Mouse (Mus musculus): ENCODE data around the gene Adam1b. TPM values are rescaled to one million over a fixed set of nuclear protein-coding genes. Genes with fewer than 3 reads are reported as not detected.

Adam1b gene
- 0.05 and 0.11 TPM in 2 replicates for polyA plus RNA-seq (2015; fragmentation: Nextera tagmentation; extraction: Ambion mirVana)

GRCm38 (mm10) chr5:121503231-121503630 lies at the start of gene Adam1b:
Adam1b (minus strand) TSS chr5:121503435.
- WGBS: 69% methylated on average over 3 of the region's 3 CpGs
- no peak within 1 kb of the TSS for H3K27ac ChIP-seq
- ATAC-seq (replicated peaks; ENCODE audit: insufficient number of reproducible peaks, insufficient read depth, low FRiP score, low read depth): no peak
- no peaks in the 10 kb centered on the region for H3K4me1 ChIP-seq (replicated peaks)
- H3K36me3 ChIP-seq: no peaks in the 10 kb centered on the region
- H3K9me3 ChIP-seq (replicated peaks): no peaks in the 10 kb centered on the region
- H3K4me2 ChIP-seq: no peak within 1 kb of the TSS
- H3K27me3 ChIP-seq: no peaks in the 10 kb centered on the region
- H3K4me3 ChIP-seq: no peak within 1 kb of the TSS
- no peak within 1 kb of the TSS for H3K9ac ChIP-seq

- H3K27ac ChIP-seq: no peak overlapping the region
- no peaks in the 10 kb centered on the region for H3K36me3 ChIP-seq
- WGBS: 78% methylated on average over 7 of the region's 7 CpGs
- H3K9me3 ChIP-seq (replicated peaks): no peaks in the 10 kb centered on the region
- no peak overlapping the region for H3K9ac ChIP-seq
- H3K4me3 ChIP-seq: no peak overlapping the region
- H3K4me1 ChIP-seq (replicated peaks): peaks cover 14% of the 10 kb centered on the region
- no peaks in the 10 kb centered on the region for H3K27me3 ChIP-seq
- H3K4me2 ChIP-seq: no peak overlapping the region
- no peak for ATAC-seq (replicated peaks; ENCODE audit: insufficient number of reproducible peaks, insufficient read depth, low FRiP score, low read depth)
Measured at GRCm38 (mm10) chr5:121549196-121549595, 46.0 kb upstream of the Adam1b start.

GRCm38 (mm10) chr5:121547084-121547483 lies 43.8 kb upstream of the Adam1b start:
- 96% methylated on average over 3 of the region's 3 CpGs for WGBS
- H3K4me3 ChIP-seq: no peak overlapping the region
- no peak overlapping the region for H3K9ac ChIP-seq
- no peak overlapping the region for H3K4me2 ChIP-seq
- no peak overlapping the region for H3K27ac ChIP-seq
- no peaks in the 10 kb centered on the region for H3K36me3 ChIP-seq
- peaks cover 22% of the 10 kb centered on the region for H3K4me1 ChIP-seq (replicated peaks)
- H3K9me3 ChIP-seq (replicated peaks): no peaks in the 10 kb centered on the region
- ATAC-seq (replicated peaks; ENCODE audit: insufficient number of reproducible peaks, insufficient read depth, low FRiP score, low read depth): no peak
- no peaks in the 10 kb centered on the region for H3K27me3 ChIP-seq

- no peaks in the 10 kb centered on the region for H3K9me3 ChIP-seq (replicated peaks)
- H3K27me3 ChIP-seq: no peaks in the 10 kb centered on the region
- peaks cover 22% of the 10 kb centered on the region for H3K4me1 ChIP-seq (replicated peaks)
- H3K9ac ChIP-seq: peak overlapping the region; percentile 97
- H3K36me3 ChIP-seq: no peaks in the 10 kb centered on the region
- 30% methylated on average over 6 of the region's 6 CpGs for WGBS
- H3K4me2 ChIP-seq: peak overlapping the region; percentile 88
- H3K4me3 ChIP-seq: peak overlapping the region; percentile 96
- no peak for ATAC-seq (replicated peaks; ENCODE audit: insufficient number of reproducible peaks, insufficient read depth, low FRiP score, low read depth)
- H3K27ac ChIP-seq: peak overlapping the region; percentile 92
Measured at GRCm38 (mm10) chr5:121546530-121546895, 43.3 kb upstream of the Adam1b start.

- no peaks in the 10 kb centered on the region for H3K27me3 ChIP-seq
- peak within 1 kb of the TSS; percentile 97 for H3K9ac ChIP-seq
- H3K4me1 ChIP-seq (replicated peaks): peaks cover 22% of the 10 kb centered on the region
- peak within 1 kb of the TSS; percentile 88 for H3K4me2 ChIP-seq
- peak within 1 kb of the TSS; percentile 92 for H3K27ac ChIP-seq
- peak; percentile 89 for ATAC-seq (replicated peaks; ENCODE audit: insufficient number of reproducible peaks, insufficient read depth, low FRiP score, low read depth)
- H3K36me3 ChIP-seq: no peaks in the 10 kb centered on the region
- H3K9me3 ChIP-seq (replicated peaks): no peaks in the 10 kb centered on the region
- WGBS: 1% methylated on average over 55 of the region's 55 CpGs
- peak within 1 kb of the TSS; percentile 96 for H3K4me3 ChIP-seq
Measured at GRCm38 (mm10) chr5:121545793-121546529, 42.7 kb upstream of the Adam1b start, which contains the start of gene Mapkapk5. Mapkapk5 (minus strand) TSS chr5:121545905.

- Histone ChIP-seq H3K27me3 (no peaks in the 10 kb centered on the region), H3K4me2 (peak within 1 kb of the TSS; percentile 88), H3K27ac (peak within 1 kb of the TSS; percentile 92), H3K36me3 (no peaks in the 10 kb centered on the region), H3K4me1 (replicated peaks) (peaks cover 22% of the 10 kb centered on the region), H3K9me3 (replicated peaks) (no peaks in the 10 kb centered on the region), H3K4me3 (peak within 1 kb of the TSS; percentile 96), H3K9ac (peak within 1 kb of the TSS; percentile 97)
- WGBS: 2% methylated on average over 55 of the region's 97 CpGs
- ATAC-seq (replicated peaks; ENCODE audit: insufficient number of reproducible peaks, insufficient read depth, low FRiP score, low read depth): peak; percentile 74
Measured at GRCm38 (mm10) chr5:121544910-121545792, 41.9 kb upstream of the Adam1b start, which contains the start of the genes Adam1a and Gm42878. Adam1a (minus strand) TSS chr5:121545482. Gm42878 (minus strand) TSS chr5:121545482.

- H3K36me3 ChIP-seq: no peaks in the 10 kb centered on the region
- 79% methylated on average over 3 of the region's 3 CpGs for WGBS
- ATAC-seq (replicated peaks; ENCODE audit: insufficient number of reproducible peaks, insufficient read depth, low FRiP score, low read depth): no peak
Measured at GRCm38 (mm10) chr5:121543370-121543769, 40.1 kb upstream of the Adam1b start.

GRCm38 (mm10) chr5:121541235-121541634 lies 38.0 kb upstream of the Adam1b start:
- 87% methylated on average over 7 of the region's 7 CpGs for WGBS
- no peaks in the 10 kb centered on the region for H3K27me3 ChIP-seq
- no peak for ATAC-seq (replicated peaks; ENCODE audit: insufficient number of reproducible peaks, insufficient read depth, low FRiP score, low read depth)

More at GRCm38 (mm10) chr5:121543370-121543769, 40.1 kb upstream of the Adam1b start:
- Histone ChIP-seq H3K27me3 (no peaks in the 10 kb centered on the region), H3K4me3 (no peak overlapping the region), H3K9ac (no peak overlapping the region), H3K27ac (no peak overlapping the region), H3K4me1 (replicated peaks) (peaks cover 22% of the 10 kb centered on the region), H3K9me3 (replicated peaks) (no peaks in the 10 kb centered on the region), H3K4me2 (no peak overlapping the region)

GRCm38 (mm10) chr5:121540066-121540465 lies 36.8 kb upstream of the Adam1b start:
- Histone ChIP-seq H3K9me3 (replicated peaks) (no peaks in the 10 kb centered on the region), H3K4me2 (no peak overlapping the region), H3K4me1 (replicated peaks) (peaks cover 19% of the 10 kb centered on the region), H3K9ac (no peak overlapping the region), H3K36me3 (peaks cover 18% of the 10 kb centered on the region), H3K4me3 (no peak overlapping the region), H3K27ac (no peak overlapping the region), H3K27me3 (no peaks in the 10 kb centered on the region)
- 93% methylated on average over 5 of the region's 5 CpGs for WGBS
- no peak for ATAC-seq (replicated peaks; ENCODE audit: insufficient number of reproducible peaks, insufficient read depth, low FRiP score, low read depth)

More at GRCm38 (mm10) chr5:121541235-121541634, 38.0 kb upstream of the Adam1b start:
- Histone ChIP-seq H3K9ac (no peak overlapping the region), H3K4me2 (no peak overlapping the region), H3K27ac (no peak overlapping the region), H3K4me1 (replicated peaks) (peaks cover 20% of the 10 kb centered on the region), H3K36me3 (peaks cover 7% of the 10 kb centered on the region), H3K4me3 (no peak overlapping the region), H3K9me3 (replicated peaks) (no peaks in the 10 kb centered on the region)

- Histone ChIP-seq H3K9ac (no peak overlapping the region), H3K36me3 (peaks cover 39% of the 10 kb centered on the region)
Measured at GRCm38 (mm10) chr5:121537588-121537987, 34.4 kb upstream of the Adam1b start.

GRCm38 (mm10) chr5:121536921-121537555 lies 33.8 kb upstream of the Adam1b start:
- Histone ChIP-seq H3K4me1 (replicated peaks) (peaks cover 4% of the 10 kb centered on the region), H3K4me3 (no peak overlapping the region), H3K4me2 (no peak overlapping the region), H3K9me3 (replicated peaks) (no peaks in the 10 kb centered on the region), H3K27ac (0 out of 2 replicates have a peak overlapping the region, but pooled peaks have one; percentile 28), H3K36me3 (peaks cover 44% of the 10 kb centered on the region), H3K27me3 (no peaks in the 10 kb centered on the region), H3K9ac (no peak overlapping the region)
- 66% methylated on average over 7 of the region's 7 CpGs for WGBS
- ATAC-seq (replicated peaks; ENCODE audit: insufficient number of reproducible peaks, insufficient read depth, low FRiP score, low read depth): no peak

More at GRCm38 (mm10) chr5:121537588-121537987, 34.4 kb upstream of the Adam1b start:
- Histone ChIP-seq H3K27ac (0 out of 2 replicates have a peak overlapping the region, but pooled peaks have one; percentile 28), H3K4me2 (no peak overlapping the region), H3K4me3 (no peak overlapping the region), H3K9me3 (replicated peaks) (no peaks in the 10 kb centered on the region), H3K4me1 (replicated peaks) (peaks cover 8% of the 10 kb centered on the region), H3K27me3 (no peaks in the 10 kb centered on the region)
- ATAC-seq (replicated peaks; ENCODE audit: insufficient number of reproducible peaks, insufficient read depth, low FRiP score, low read depth): no peak
- WGBS: 81% methylated on average over 2 of the region's 2 CpGs
